Mouse (Mus musculus): ENCODE data around the gene Kif27. TPM values are rescaled to one million over a fixed set of nuclear protein-coding genes. Genes with fewer than 3 reads are reported as not detected.
"Not testable (repeated sequence)": the region's sequence is repeated elsewhere in the genome, so short reads cannot be mapped to it uniquely, and the experiment has no call there.

Gene Kif27
- polyA plus RNA-seq (2015; fragmentation: Nextera tagmentation; extraction: Ambion mirVana): 1.9 and 2.0 TPM in 2 replicates

DNA sequence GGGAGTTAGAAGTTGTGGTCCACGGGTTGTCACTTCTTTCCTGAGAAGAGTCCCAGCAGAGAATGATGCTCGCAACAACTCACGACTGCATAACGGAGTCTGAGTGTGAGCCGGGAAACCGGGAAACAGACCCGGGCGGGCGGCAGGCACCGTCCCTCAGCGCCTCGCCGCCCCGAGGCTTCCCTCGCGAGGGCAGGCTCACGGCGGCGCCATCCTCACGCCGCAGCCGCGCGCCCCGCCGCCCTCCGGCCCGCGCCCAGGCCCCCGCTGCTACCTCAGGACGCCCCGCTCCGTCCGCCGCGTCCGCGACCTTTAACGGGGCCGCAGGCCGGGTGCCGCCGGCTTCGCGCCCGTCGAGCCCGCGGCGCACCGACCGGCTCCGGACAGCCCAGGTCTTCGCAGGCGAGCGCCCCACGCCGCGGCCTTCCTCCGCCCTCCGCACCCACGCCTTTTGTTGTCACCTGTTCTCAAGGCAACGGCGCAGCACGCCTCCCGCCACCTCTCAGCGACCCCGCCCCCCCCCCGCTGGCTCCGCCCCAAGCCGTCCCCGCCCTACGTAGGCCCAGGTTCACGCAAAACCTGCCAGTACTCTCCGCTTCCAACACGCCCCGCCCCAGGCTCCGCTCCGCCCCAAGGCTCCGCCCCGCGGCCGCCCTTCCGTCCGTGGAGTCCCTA is at the start of gene Kif27:
TSS of gene Kif27 (minus strand) at position 494 of the 675 bp plus-strand sequence.
- no peak within 1 kb of the TSS for H3K27ac ChIP-seq (ENCODE audit: low read length)
- H3K36me3 ChIP-seq (ENCODE audit: control insufficient read depth, insufficient read depth, low read length): no peaks in the 10 kb centered on the region
- peak within 1 kb of the TSS; percentile 66 for H3K4me3 ChIP-seq (ENCODE audit: low read depth, low read length)
- peak within 1 kb of the TSS; percentile 76 for H3K4me2 ChIP-seq (ENCODE audit: low read length)
- under 1% methylated on average over 60 of the region's 85 CpGs for WGBS
- no peaks in the 10 kb centered on the region for H3K9me3 ChIP-seq (replicated peaks; ENCODE audit: control insufficient read depth, low read length, poor library complexity, severe bottlenecking)
- 0 out of 2 replicates have a peak, but pooled peaks cover 2% of the 10 kb centered on the region for H3K4me1 ChIP-seq (ENCODE audit: control insufficient read depth, insufficient read depth, low read length)
- peak; percentile 97 for ATAC-seq
- H3K27me3 ChIP-seq (ENCODE audit: control insufficient read depth, insufficient read depth, low read depth, low read length): no peaks in the 10 kb centered on the region
- peak within 1 kb of the TSS; percentile 70 for H3K9ac ChIP-seq (ENCODE audit: low read depth, low read length)

GRCm38 (mm10) chr13:58403243-58403642 is 44.3 kb upstream of the Kif27 start, which contains the start of gene Hnrnpk:
Gene Hnrnpk, minus strand, starts transcription at chr13:58403343.
- H3K4me1 ChIP-seq (ENCODE audit: control insufficient read depth, insufficient read depth, low read length): peaks cover 10% of the 10 kb centered on the region
- H3K4me2 ChIP-seq (ENCODE audit: low read length): peak within 1 kb of the TSS; percentile 48
- 6% methylated on average over 16 of the region's 17 CpGs for WGBS
- H3K36me3 ChIP-seq (ENCODE audit: control insufficient read depth, insufficient read depth, low read length); ATAC-seq; H3K9me3 ChIP-seq (replicated peaks; ENCODE audit: control insufficient read depth, low read length, poor library complexity, severe bottlenecking); H3K27me3 ChIP-seq (ENCODE audit: control insufficient read depth, insufficient read depth, low read depth, low read length): not testable (repeated sequence)
- H3K4me3 ChIP-seq (ENCODE audit: low read depth, low read length): peak within 1 kb of the TSS; percentile 86
- peak within 1 kb of the TSS; percentile 99 for H3K9ac ChIP-seq (ENCODE audit: low read depth, low read length)
- peak within 1 kb of the TSS; percentile 100 for H3K27ac ChIP-seq (ENCODE audit: low read length)

DNA sequence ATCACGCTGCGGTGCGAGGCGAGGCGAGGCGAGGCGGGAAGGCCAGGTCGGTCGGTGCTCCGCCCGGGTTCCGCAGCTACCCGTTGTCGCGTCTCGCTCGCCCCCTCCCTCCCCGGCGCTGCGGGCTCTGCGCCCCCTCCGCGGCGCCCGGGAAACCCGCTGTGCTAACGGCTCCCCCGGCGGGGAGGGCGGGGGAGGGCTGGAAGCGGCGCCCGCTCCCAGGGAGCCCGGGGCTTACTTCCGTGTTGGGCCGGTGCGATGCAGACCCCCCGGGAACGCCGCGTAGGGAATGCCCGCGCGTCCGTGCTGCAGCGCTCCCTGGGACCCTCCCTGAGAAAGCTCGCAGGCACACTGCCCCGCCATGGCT is 43.8 kb upstream of the Kif27 start:
- peak overlapping the region; percentile 100 for H3K27ac ChIP-seq (ENCODE audit: low read length)
- H3K4me2 ChIP-seq (ENCODE audit: low read length): peak overlapping the region; percentile 48
- ATAC-seq: no peak; the same call in 1 of the 2 replicates
- 0% methylated on average over 19 of the region's 48 CpGs for WGBS
- peaks cover 10% of the 10 kb centered on the region for H3K4me1 ChIP-seq (ENCODE audit: control insufficient read depth, insufficient read depth, low read length)
- H3K36me3 ChIP-seq (ENCODE audit: control insufficient read depth, insufficient read depth, low read length): peaks cover 4% of the 10 kb centered on the region
- H3K27me3 ChIP-seq (ENCODE audit: control insufficient read depth, insufficient read depth, low read depth, low read length): no peaks in the 10 kb centered on the region
- H3K9ac ChIP-seq (ENCODE audit: low read depth, low read length): peak overlapping the region; percentile 81
- peak overlapping the region; percentile 86 for H3K4me3 ChIP-seq (ENCODE audit: low read depth, low read length)
- H3K9me3 ChIP-seq (replicated peaks; ENCODE audit: control insufficient read depth, low read length, poor library complexity, severe bottlenecking): no peaks in the 10 kb centered on the region

GRCm38 (mm10) chr13:58402003-58402743 is 43.3 kb upstream of the Kif27 start, which contains the start of gene Rmi1:
Gene Rmi1, plus strand, starts transcription at chr13:58402248.
- under 1% methylated on average over 80 of the region's 91 CpGs for WGBS
- peaks cover 9% of the 10 kb centered on the region for H3K36me3 ChIP-seq (ENCODE audit: control insufficient read depth, insufficient read depth, low read length)
- H3K27ac ChIP-seq (ENCODE audit: low read length): peak within 1 kb of the TSS; percentile 100
- H3K9ac ChIP-seq (ENCODE audit: low read depth, low read length): peak within 1 kb of the TSS; percentile 99
- H3K9me3 ChIP-seq (replicated peaks; ENCODE audit: control insufficient read depth, low read length, poor library complexity, severe bottlenecking): no peaks in the 10 kb centered on the region
- peaks cover 10% of the 10 kb centered on the region for H3K4me1 ChIP-seq (ENCODE audit: control insufficient read depth, insufficient read depth, low read length)
- H3K4me3 ChIP-seq (ENCODE audit: low read depth, low read length): peak within 1 kb of the TSS; percentile 86
- H3K4me2 ChIP-seq (ENCODE audit: low read length): peak within 1 kb of the TSS; percentile 96
- no peaks in the 10 kb centered on the region for H3K27me3 ChIP-seq (ENCODE audit: control insufficient read depth, insufficient read depth, low read depth, low read length)
- ATAC-seq: peak; percentile 98

- Histone ChIP-seq H3K4me3 (ENCODE audit: low read depth, low read length) (peak overlapping the region; percentile 86), H3K9me3 (replicated peaks; ENCODE audit: control insufficient read depth, low read length, poor library complexity, severe bottlenecking) (no peaks in the 10 kb centered on the region), H3K4me2 (ENCODE audit: low read length) (peak overlapping the region; percentile 96), H3K27me3 (ENCODE audit: control insufficient read depth, insufficient read depth, low read depth, low read length) (no peaks in the 10 kb centered on the region), H3K9ac (ENCODE audit: low read depth, low read length) (peak overlapping the region; percentile 99), H3K36me3 (ENCODE audit: control insufficient read depth, insufficient read depth, low read length) (peaks cover 13% of the 10 kb centered on the region), H3K4me1 (ENCODE audit: control insufficient read depth, insufficient read depth, low read length) (peaks cover 10% of the 10 kb centered on the region), H3K27ac (ENCODE audit: low read length) (peak overlapping the region; percentile 100)
- WGBS: under 1% methylated on average over 76 of the region's 100 CpGs
- peak; percentile 52 for ATAC-seq
Measured at GRCm38 (mm10) chr13:58401135-58402002, 42.4 kb upstream of the Kif27 start.

- Histone ChIP-seq H3K4me3 (ENCODE audit: low read depth, low read length) (peak overlapping the region; percentile 86), H3K4me2 (ENCODE audit: low read length) (peak overlapping the region; percentile 96), H3K36me3 (ENCODE audit: control insufficient read depth, insufficient read depth, low read length) (peaks cover 19% of the 10 kb centered on the region), H3K27me3 (ENCODE audit: control insufficient read depth, insufficient read depth, low read depth, low read length) (no peaks in the 10 kb centered on the region), H3K27ac (ENCODE audit: low read length) (no peak overlapping the region), H3K9ac (ENCODE audit: low read depth, low read length) (peak overlapping the region; percentile 99), H3K9me3 (replicated peaks; ENCODE audit: control insufficient read depth, low read length, poor library complexity, severe bottlenecking) (no peaks in the 10 kb centered on the region), H3K4me1 (ENCODE audit: control insufficient read depth, insufficient read depth, low read length) (peaks cover 10% of the 10 kb centered on the region)
- under 1% methylated on average over 11 of the region's 11 CpGs for WGBS
- ATAC-seq: no peak
Measured at GRCm38 (mm10) chr13:58400576-58400975, 41.7 kb upstream of the Kif27 start.

DNA sequence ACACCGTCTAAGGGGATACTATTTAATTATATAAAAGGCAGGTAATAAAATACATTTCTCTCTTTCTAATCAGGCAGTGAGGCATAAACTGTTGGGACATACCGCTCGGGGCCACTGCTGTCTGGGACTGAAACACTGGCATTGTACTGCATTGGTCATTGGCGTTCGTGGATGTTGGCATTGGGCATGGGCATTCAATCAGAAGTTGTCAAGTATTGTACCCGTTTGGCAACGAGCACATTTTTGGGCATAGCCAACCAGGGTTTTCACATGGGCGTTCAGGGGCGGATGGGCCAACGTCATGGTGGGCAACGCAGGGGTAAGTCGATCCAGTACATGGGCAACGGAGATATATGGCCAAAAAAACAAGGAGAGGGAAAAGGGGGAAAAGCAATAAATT is 38.7 kb upstream of the Kif27 start:
- ATAC-seq: no peak
- no peak overlapping the region for H3K27ac ChIP-seq (ENCODE audit: low read length)
- no peak overlapping the region for H3K9ac ChIP-seq (ENCODE audit: low read depth, low read length)
- peaks cover 10% of the 10 kb centered on the region for H3K4me1 ChIP-seq (ENCODE audit: control insufficient read depth, insufficient read depth, low read length)
- H3K36me3 ChIP-seq (ENCODE audit: control insufficient read depth, insufficient read depth, low read length): peaks cover 37% of the 10 kb centered on the region
- H3K4me3 ChIP-seq (ENCODE audit: low read depth, low read length): no peak overlapping the region
- no peak overlapping the region for H3K4me2 ChIP-seq (ENCODE audit: low read length)
- H3K9me3 ChIP-seq (replicated peaks; ENCODE audit: control insufficient read depth, low read length, poor library complexity, severe bottlenecking): no peaks in the 10 kb centered on the region
- H3K27me3 ChIP-seq (ENCODE audit: control insufficient read depth, insufficient read depth, low read depth, low read length): no peaks in the 10 kb centered on the region
- 89% methylated on average over 13 of the region's 13 CpGs for WGBS

GRCm38 (mm10) chr13:58394392-58394791 is 35.5 kb upstream of the Kif27 start:
- not testable (repeated sequence) for H3K27ac ChIP-seq (ENCODE audit: low read length); H3K27me3 ChIP-seq (ENCODE audit: control insufficient read depth, insufficient read depth, low read depth, low read length); H3K4me1 ChIP-seq (ENCODE audit: control insufficient read depth, insufficient read depth, low read length); ATAC-seq; H3K9me3 ChIP-seq (replicated peaks; ENCODE audit: control insufficient read depth, low read length, poor library complexity, severe bottlenecking); H3K9ac ChIP-seq (ENCODE audit: low read depth, low read length); H3K4me3 ChIP-seq (ENCODE audit: low read depth, low read length); H3K4me2 ChIP-seq (ENCODE audit: low read length)
- peaks cover 47% of the 10 kb centered on the region for H3K36me3 ChIP-seq (ENCODE audit: control insufficient read depth, insufficient read depth, low read length)
- WGBS: 84% methylated on average over 11 of the region's 11 CpGs
